Mouse (Mus musculus): ENCODE measurements at regions not wholly inside any gene's neighbourhood (a gene's known extent, or its start where the extent isn't known, plus 50 kb on each side); places are given as distances from the start of the nearest gene placed in this dataset.

GRCm38 (mm10) chr7:125259016-125259415 lies 185.5 kb upstream of the Kdm8 start:
- in situ Hi-C loops (cut with MboI, MseI), result no loop called here

DNA sequence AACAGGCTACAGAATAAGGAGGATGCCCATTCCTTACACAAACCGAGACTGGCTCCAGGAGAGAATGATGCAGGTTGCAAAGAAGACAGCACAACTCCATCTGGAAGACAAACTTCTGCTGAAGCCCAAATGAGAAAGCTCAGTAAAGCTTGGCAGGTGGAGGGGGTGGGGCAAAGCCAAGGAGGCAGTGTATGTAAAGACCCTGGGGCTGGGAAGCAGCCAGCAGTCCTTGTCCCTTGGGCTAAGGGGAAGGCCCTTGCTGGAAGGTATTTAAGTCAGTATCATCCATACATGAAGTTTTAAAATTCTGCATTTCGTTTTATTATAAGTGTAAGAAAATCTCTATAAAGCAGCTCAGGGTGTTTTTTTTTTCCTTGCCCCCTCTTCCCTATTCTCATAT lies 182.3 kb upstream of the Kdm8 start:
- in situ Hi-C loops (cut with MboI, MseI), result no loop called here

DNA sequence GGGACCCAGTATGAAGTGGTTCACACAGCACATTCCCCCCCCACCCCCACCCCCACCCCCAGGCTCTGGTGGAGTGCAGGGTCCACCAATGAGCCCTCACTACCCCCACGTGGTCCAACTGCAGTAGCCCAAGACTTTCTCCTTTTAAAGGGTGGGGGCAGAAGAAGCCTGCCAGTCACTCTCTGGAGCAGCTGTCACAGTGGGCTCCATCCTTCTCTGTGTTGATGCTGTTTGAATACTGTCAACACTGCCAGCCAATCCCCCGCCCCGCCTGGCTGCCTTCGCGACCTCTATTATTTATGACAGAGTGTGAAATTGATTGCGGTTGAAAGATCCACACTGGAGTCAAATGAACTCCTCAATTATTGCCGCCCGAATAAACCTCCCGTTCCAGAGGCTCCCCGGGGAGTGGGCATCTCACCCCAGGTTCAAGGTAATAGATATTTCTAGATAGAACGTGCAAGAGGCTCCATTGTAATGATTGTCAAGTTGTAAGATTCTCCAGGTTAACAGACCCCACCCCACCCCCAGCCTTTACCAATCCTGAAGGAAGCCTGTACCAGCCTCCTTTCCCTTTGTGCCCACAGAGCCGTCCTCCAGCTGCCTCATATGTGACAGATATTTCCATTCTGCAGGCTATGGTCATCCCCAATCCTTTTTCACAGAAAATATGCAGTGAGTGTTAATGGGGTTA lies 181.7 kb upstream of the Kdm8 start:
- in situ Hi-C loops (cut with MboI, MseI), result no loop called here

DNA sequence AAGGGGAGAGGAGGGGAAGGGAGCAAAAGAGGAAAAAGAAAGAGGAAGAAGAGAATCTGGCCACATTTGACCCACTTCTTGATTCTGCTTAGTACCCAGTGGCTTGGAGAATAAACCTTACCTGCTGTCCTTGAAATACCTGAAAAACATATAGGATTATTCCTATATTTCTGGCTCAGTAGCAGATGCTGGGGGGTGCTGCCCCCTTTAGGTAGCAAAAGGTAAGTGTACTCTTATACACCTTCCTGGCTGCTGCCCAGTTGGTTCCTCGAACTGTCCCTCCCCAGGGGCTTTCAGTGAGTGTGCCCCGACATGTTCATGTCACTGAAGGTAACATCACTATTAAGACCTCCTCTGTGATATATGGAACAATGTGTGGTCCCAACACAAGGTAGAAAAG lies 180.7 kb upstream of the Kdm8 start:
- in situ Hi-C loops (cut with MboI, MseI), result no loop called here

GRCm38 (mm10) chr7:125270711-125271110 lies 173.8 kb upstream of the Kdm8 start:
- in situ Hi-C loops (cut with MboI, MseI), result no loop called here

- in situ Hi-C loops (cut with MboI, MseI), result no loop called here
Measured at GRCm38 (mm10) chr7:125271356-125271755, 173.1 kb upstream of the Kdm8 start.

- in situ Hi-C loops (cut with MboI, MseI), result no loop called here
Measured at GRCm38 (mm10) chr7:125281371-125281770, 163.1 kb upstream of the Kdm8 start.

- in situ Hi-C loops (cut with MboI, MseI), result no loop called here
Measured at GRCm38 (mm10) chr7:125295226-125295625, 149.2 kb upstream of the Kdm8 start.

- in situ Hi-C loops (cut with MboI, MseI), result no loop called here
Measured at GRCm38 (mm10) chr7:125308433-125308832, 136.0 kb upstream of the Kdm8 start.

DNA sequence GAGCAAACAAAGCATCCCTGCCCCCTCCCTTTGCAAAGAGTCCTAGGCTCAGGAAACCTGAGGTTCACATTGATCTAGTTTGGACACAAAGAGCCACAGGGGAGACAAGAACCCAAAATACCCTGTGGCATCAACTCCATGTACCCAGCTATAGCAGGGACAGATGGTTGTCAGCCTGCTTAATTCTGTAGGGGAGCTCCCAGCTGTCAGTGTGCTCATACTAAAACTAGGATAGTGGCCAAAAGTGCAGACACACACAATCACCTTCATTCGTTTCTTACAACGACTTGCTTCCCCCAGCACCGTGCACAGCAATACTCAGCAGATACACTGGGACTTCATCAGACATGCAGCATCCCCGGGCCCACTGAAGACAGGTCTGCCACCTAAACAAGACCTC lies 133.5 kb upstream of the Kdm8 start:
- in situ Hi-C loops (cut with MboI, MseI), result no loop called here

DNA sequence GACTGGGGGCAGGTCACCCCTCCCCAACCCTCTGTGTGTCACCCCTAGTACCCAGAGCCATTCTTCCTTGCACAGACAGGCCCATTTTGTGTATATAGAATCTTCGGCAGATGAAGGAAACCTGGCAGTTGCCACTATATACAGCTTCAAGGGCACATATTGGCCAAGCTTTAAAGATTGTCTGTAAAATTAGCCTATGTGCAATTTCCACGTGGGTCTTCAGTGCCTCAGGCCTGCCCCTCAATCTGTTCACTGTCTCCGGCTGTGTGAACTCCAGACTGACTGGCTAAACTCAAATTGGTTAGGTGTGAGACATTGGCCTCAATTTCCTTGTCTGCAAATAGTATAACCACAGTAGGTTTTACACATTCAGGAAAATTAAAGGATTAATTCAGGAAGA lies 130.9 kb upstream of the Kdm8 start:
- in situ Hi-C loops (cut with MboI, MseI), result no loop called here

- in situ Hi-C loops (cut with MboI, MseI), result no loop called here
Measured at GRCm38 (mm10) chr7:125334769-125335168, 109.7 kb upstream of the Kdm8 start.

DNA sequence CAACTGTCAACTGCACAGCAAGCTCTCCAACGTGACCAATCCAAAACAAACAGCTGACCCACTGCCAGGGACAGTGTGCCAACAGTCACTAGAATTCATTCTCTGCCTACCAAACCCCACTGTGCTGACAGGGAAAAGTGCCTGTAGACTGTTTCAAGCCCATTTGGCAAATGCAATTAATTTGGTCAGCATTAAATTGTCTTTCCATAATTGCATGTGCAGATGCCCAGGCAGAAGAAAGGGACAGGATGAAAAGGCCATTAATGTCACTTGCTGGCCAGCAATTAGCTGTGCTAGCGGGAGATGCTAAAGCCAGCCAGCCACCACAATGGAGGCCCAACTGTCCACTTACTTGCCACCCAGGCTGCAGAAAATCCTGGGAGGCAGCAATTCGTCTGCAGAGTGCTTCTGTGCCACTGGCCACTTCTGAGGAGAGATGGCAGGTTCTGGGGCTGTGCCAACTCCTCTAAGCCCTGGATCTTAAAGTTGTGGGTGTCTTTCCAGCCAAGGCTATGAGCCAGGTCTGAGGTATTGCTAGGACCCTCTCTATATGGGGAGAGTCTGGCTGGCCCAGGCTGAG lies 108.8 kb upstream of the Kdm8 start:
- in situ Hi-C loops (cut with MboI, MseI), result no loop called here

DNA sequence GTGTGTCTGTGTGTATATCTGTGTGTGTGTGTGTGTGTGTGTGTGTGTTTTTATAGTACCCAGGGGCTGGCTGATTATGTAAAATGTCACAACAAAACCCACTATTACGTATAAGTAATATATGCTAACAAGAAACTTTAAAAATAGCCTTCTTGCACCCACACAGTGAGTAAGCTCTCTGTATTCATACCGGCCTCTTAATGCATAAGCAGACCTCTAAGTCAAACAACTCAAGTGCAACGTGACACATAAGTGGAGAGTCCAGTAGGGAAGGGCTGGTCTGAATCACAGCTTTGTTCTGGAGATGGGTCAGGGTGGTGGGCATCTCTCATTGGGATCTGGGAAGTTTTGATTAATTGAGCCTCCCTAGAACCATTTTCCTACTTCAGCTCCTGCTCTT lies 107.7 kb upstream of the Kdm8 start:
- in situ Hi-C loops (cut with MboI, MseI), result no loop called here

DNA sequence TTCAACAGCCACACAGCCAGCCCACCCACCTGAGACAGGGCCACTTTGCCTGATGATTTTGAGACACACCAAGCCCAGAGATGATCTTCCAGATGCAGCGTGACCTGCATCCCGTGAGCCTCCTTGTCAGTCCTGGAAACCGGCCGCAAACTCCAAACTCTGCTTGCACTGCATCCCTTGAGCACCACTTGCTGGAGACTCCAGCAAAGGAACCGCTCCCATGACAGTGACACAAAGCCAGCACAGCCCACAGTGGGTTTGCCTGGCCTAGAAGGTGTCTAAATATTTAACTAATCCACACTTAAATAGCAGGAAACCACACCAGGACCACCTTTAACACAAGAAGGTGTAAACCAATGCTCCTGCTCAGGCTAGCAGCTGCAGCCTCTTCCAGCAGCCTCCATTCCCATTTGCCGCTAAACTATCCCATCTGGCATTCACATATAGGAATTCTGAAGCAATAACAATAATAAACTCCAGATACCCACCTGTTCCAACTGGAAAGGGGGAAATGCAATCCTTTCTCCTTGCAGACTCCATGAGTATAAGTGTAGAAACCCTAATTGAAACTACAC lies 106.2 kb upstream of the Kdm8 start:
- in situ Hi-C loops (cut with MboI, MseI), result no loop called here

DNA sequence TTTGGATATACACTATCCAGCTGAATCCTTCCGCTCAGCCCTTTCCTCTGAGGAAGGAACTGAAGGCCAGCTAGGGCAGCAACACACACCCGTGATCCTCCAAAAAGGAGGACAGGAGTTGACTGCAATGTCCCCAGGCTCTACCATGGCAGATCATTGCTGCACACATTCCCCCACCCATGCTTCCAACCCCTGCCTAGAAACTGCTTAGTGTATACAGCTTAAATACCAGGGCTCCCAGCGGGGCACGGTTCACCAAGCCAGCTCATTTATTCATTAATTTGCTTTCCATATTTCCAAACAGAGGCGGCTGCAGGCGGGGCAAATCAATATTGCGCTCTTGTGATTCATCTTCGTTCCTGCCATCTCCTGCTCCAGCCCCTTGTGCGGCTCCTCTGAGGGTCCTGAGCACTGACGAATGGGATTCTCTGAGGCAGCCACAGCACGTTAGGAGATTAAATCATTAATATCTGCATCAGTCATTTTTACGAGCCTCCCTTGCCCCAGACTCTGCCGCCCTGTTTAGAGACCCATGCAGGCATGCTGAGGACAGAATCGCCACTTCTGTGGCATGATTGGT lies 104.1 kb upstream of the Kdm8 start:
- in situ Hi-C loops (cut with MboI, MseI), result no loop called here

DNA sequence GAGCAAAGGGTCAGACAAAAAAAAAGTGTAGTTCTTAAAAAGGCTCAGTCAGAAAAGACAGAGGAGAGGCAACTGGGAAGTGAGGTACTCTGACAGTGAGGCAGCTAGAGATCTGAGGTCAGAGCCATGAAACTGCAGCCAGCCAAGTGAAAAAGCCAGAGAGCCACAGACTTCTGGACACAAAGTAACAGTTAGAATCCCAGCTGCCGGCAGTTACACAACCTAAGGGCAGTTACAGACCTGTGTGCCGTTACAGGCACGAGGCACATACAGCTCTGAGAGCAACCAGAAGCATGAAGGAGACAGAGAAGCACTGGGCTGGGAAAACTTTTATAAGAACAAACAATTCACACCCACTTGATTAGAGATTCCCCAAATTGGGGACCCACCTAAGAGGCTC lies 94.9 kb upstream of the Kdm8 start:
- in situ Hi-C loops (cut with MboI, MseI), result loop anchor here (25.0 kb wide), 1 partner anchor 1362 kb away; the partner anchor contains the start of gene Hs3st4

- in situ Hi-C loops (cut with MboI, MseI), result loop anchor here (25.0 kb wide), 1 partner anchor 1367 kb away; the partner anchor contains the start of gene Hs3st4
Measured at GRCm38 (mm10) chr7:125354211-125354610, 90.3 kb upstream of the Kdm8 start.

- in situ Hi-C loops (cut with MboI, MseI), result loop anchor here (25.0 kb wide), 1 partner anchor 1368 kb away; the partner anchor contains the start of gene Hs3st4
Measured at GRCm38 (mm10) chr7:125354956-125355355, 89.5 kb upstream of the Kdm8 start.

DNA sequence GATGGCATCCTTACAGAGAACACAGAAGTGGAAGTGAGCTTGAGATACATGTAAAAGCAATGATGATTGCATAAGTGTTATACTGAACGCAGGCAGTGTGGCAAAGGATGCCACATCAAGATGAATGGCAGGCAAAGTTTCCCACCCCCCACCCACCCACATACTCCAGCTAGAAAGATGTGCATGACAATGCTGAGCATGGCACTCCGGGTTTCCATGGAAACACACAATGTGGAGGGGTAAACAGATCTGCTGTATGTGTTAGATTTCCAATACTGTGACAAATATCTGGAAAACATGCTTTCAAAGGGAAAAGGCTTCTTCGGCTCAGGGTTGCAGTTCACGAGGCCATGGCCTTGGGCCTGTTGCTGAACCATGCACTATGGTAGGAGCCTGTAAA lies 86.5 kb upstream of the Kdm8 start:
- in situ Hi-C loops (cut with MboI, MseI), result loop anchor here (25.0 kb wide), 1 partner anchor 1371 kb away; the partner anchor contains the start of gene Hs3st4

GRCm38 (mm10) chr7:125383021-125383420 lies 61.5 kb upstream of the Kdm8 start:
- in situ Hi-C loops (cut with MboI, MseI), result no loop called here

DNA sequence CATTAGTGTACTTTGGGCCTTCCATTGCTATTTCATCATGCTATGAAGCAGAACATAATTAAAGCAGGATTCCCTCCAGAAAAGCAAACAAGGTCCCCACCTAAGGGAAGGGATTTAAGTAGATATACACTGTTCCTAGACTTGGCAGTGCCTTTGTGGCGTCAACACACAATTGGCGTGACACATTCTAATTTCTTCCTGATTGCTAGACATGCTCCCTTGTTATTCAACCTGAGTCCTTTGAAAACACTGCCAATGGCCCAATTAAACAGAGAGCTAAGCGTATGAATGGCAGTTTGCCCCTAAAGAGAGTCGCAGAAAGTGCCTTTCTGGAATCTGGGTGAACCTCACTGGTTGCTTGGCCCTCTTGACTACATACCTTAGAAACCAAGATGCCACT lies 60.3 kb upstream of the Kdm8 start:
- in situ Hi-C loops (cut with MboI, MseI), result no loop called here

GRCm38 (mm10) chr7:125392536-125392935 lies 51.9 kb upstream of the Kdm8 start:
- in situ Hi-C loops (cut with MboI, MseI), result no loop called here
